Mouse (Mus musculus) B cell, adult 2 months (primary cell): ENCODE measurements around the gene Kif26b.

ENCODE experiments used
- DNase-seq, 2 experiments: peaks; one replicate each; pipeline ENCODE4 v3.0.0; 2022

The Kif26b gene

DNA sequence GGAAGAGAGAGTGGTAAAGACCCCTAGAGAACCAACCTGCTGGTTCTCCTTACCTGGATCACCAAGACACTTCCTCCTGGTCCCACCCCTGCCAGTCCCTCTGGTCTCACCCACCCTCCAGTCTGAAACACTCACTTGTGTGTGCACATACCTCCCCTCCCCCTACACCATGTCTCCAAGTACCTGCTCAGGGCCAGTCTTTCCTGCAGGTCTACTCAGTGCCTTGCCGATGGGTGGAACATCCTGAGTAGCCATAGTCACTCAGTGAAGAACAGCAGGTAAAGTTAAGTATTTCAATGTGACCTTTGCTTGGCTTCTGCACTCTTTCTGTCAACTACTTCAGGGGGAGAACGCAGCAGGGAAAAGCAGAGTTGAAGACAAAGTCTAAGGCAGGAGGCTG, 268.5 kb downstream of the Kif26b start:
- no peak for DNase-seq

DNA sequence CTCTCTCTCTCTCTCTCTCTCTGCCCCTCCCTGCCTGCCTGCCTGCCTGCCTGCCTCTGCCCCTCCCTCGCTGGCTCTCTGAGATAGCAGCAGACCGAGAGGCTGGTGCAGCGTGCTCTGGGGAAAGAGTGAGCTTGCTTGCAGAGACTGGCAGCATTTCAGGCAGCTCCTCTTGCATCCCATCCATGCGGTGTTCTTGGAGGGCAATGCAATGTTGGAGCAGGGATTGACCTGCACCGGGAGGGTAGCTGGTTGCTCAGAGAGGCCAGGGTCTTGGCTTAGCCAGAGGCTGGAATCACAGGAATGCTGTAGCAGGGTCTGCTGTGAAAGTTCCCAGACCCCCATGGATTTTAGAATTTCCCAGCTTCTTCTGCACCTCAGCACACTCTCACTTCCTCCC, 269.4 kb downstream of the Kif26b start:
- DNase-seq: no peak

DNA sequence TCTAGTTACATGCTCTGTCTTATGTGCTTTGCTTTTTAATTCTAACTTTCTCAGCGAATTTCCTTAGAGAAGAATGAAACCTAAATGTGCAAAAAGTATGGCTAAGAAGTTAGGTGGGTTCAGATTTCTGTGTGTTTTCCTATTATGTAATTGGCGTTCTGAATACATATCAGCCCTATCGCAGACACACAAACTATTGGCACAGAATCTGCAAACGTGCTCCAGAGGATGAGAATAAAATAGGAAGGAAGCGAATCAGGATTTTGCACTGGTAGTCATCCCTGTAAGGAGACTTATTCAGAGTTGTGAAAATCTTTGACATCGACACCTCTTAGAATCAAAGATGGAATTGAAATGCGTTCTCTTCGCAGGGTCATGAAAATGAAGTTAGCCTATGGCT, 270.0 kb downstream of the Kif26b start:
- no peak for DNase-seq

DNA sequence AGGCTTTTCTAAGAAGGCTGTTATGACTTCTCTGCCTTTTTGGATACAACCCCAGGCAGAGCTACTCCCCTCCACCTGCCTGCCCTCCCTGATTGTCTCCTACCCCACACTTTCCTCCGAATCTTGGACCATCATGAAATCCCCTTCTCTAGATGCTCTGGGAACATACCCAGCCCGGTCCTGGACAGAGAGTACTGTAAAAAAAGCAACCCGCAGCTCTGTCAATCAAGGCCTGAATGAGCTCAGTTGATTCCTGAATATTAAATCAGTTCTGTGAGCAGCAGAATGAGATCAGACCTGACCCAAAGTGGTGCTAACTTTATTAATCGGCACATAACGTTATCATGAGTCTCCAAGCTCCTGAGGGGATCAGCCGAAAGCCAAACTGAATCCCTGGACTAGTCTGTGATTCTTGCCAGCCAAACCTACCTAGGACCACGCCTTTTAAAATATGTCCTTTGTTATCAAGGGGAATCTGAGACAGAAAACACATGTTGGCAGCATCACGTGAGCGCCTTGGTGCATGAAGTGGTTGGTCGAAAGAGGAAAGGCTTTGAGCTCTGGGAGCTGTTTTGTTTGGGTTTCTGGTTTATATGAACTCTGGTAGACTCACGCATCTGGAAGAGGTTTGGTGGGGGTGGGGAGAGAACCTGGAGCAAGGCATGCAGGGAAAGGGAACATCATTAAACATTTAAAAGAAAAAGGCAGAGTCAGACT, 271.1 kb downstream of the Kif26b start:
- no peak for DNase-seq

DNA sequence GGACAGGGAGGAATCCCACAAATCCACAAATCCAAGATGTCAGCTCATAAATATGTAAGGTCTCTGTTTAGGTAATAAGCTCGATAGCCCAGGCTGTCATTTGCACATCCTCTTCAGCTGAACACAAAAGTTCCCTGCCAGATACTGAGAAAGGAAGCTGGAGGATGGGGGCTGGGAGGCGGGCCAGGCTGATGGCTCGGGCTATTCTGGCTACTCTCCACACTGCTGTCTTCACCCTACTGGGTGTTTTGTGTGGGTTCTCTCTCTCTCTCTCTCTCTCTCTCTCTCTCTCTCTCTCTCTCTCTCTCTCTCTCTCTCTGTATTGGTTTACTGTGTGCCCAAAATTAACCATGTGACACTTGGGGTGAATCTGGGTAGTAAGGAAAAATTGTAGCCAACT, 274.2 kb downstream of the Kif26b start:
- no peak for DNase-seq

DNA sequence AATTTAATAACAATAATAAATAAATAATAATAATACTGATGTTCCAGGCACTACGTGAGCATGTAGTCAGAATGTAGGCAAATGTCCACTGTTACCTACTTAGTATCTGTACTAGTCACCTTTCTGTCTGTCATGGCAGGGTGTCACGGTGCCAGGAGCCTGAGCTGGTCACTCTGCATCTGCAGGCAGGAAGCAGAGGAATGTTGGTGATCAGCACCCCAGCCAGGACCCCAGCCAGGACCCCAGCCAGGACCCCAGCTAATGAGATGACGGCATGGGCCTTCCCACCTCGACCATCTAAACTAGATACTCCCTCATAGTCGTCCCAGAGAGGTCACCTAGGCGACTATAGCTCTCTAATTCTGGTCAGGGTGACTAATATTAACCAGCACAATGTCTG, 288.6 kb downstream of the Kif26b start:
- DNase-seq: no peak

DNA sequence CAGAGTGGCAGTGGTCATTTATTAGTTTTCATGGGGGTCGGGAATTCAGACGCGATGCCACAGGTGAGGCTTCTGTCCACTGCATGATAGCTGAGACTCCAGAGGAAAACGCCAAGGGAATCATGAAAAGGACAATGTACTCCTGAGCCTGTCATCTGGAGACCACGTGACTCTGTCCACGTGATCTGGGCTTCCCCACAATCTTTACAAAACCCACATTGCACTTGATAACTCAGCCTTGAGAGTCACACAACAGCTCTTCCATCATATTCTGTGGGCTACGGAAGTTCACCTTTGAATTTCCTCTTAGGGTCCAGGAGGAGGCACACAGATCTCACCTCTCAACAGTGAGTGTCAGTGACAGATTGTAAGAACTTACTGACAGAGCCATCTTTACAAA, 290.1 kb downstream of the Kif26b start:
- DNase-seq: no peak

DNA sequence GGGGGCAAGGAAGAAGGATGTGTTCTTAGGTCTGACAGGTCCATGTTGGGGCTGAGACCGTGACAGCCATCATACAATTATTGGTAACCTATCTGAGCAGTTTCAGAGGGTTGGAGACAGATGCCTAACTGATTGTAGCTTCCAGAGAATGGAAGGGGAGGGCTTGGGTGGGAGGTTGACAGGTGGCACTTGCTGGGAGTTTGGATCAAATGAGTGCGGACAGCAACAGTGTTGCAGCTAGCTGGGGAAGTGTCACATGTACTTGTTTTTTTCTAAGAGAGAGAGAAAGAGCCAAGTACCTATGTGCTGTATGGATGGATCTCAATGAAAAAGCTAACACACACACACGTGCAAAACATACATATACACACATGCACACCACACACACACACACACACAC, 291.2 kb downstream of the Kif26b start:
- DNase-seq: no peak

DNA sequence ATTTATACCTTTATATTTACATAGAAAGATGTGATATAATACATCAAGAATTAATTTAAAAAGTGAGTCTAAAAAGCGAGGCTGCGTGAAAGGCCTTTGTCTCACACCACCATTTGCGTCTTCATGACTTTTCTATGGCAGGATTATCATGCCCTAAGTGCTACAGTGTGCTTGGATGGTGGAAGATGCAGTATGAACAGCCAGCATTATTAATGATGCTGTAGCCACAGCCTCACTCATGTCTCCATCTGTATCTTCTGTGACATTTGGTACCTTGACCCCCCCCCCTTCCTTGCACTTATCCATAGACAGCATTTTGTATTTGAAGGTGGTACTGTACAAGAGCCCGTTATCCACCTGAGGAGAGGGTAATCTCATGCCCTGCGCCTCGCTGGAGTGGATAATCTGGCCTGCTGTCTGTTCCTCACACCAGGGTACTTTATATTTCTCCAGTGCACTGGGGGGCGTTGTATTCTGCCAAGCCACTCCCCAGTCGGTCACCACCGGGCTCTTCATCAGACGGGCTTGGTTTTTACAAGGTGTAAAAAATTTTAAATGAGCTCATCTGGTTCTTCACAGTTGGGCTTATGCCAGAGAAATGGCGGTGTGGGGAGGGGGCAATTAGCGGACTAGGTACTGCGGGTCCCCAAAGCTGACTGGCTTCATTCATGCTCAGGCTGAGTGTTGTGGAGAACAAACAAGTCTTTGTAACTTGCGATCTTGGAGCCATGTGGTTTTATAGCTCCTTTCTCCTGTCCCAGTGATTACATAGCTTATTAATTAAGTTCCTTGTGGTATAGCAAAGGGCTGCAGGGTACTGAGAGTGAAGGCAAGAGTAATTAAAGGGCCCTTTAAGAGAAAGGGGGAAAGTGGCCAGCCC, 291.9 kb downstream of the Kif26b start:
- no peak for DNase-seq

DNA sequence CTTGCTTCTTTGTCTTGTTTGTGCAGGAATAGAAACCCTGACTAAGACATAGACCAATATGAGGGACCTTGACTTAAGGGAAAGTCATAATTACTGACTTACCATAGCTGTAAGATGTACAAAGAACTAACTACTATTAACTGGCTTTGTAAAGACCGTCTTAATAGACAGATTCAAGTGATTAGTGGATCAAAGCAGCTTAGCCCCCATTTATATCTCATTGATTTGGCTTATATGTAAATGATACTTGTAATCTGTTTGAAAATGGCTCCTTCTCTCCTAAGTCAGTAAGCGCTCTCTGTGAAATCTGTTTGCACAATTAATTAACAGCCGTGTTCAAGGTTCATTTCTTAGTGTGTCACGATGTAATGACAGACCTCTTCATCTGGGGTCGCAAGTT, 295.9 kb downstream of the Kif26b start:
- DNase-seq: no peak

DNA sequence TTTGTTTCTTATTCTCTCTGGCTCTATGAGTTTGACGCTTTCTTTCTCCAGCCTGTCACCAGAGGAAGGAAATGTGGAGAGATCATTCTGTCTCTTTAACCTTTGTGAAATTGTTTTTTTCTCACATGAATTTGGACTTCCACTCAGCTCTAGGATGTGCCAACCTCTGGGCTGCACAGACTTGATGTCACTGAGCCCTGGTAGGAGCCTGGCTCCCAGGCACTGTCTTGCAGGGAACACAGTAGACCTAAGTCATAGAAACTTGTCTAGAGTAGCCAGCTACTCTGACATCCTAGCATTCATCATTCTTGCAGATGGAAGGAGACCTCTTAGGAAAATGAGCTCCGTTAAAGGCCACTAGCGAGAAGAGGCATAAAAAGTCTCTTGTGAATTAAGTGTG, 298.3 kb downstream of the Kif26b start:
- no peak for DNase-seq

DNA sequence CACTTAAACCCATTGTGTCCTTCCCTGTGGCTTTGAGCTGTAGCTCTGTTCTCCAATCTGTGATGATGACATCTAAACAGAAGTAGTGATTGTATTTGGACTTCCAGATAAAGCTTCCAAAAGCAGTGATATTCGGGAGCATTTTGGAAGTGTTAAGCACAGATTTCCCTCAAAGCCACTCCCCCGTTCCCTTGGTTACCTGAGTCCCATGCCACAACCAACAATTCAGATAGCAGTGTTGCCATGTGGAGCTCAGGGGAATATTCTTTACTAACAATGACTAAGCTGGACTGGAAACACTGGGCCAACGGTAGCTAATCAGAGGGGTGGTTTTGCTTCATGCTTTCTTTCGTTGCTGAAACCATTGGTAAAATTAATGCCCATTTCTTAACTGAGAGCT, 300.5 kb downstream of the Kif26b start:
- DNase-seq: no peak

DNA sequence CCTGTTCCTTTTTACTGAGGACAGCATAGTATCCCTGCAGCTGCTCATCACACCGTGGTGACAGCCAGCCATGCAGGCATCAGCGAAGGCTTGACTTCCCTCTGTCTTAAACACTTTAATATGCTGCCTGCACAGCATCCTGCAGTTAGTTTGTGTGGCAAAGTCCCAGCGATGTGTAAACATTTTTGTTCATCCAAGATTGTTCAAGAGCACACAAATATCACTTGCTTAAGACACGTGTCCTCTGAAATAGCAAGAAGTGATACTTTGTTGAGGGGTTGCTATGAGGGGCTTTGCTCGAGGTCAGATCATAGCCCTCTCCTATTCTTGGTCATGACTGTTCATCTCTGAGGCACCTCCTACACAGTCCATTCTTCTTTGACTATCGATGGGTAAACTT, 303.6 kb downstream of the Kif26b start:
- no peak for DNase-seq

DNA sequence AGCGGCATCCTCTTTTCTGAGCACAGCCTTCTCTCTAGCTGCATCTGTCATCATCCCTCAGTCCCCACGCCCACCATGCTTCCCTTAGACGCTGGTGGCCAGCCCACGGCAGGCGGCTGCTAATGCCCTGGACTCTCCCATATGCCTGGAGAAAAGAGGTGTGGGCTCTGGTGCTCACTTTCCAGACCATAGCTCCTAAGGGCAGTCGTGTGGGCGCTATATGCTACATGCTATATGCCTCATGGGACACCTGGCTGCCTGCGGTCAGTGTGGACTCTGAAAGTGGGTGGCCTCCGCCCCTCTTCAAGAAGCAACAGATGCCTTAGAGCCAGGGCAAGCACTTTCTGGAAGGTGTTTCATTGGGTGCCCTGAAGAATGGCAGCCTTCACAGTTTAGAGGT, 306.9 kb downstream of the Kif26b start:
- no peak for DNase-seq

DNA sequence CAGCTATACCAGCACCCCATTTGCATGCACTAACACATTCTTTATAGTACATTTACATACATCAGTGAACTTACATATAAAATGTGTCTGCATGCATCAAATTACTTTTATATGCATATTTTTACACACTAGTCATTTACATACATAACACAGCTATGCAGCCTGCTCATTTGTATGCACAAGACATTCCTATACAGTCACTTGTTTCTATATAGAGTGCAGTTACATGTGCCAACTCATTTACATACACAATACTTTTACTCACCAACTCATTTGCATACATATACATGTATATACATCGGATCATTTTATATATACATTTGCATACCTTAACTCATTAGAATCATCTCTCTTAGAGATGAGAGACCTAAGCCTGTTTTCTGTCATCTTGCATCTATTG, 308.1 kb downstream of the Kif26b start:
- DNase-seq: no peak

DNA sequence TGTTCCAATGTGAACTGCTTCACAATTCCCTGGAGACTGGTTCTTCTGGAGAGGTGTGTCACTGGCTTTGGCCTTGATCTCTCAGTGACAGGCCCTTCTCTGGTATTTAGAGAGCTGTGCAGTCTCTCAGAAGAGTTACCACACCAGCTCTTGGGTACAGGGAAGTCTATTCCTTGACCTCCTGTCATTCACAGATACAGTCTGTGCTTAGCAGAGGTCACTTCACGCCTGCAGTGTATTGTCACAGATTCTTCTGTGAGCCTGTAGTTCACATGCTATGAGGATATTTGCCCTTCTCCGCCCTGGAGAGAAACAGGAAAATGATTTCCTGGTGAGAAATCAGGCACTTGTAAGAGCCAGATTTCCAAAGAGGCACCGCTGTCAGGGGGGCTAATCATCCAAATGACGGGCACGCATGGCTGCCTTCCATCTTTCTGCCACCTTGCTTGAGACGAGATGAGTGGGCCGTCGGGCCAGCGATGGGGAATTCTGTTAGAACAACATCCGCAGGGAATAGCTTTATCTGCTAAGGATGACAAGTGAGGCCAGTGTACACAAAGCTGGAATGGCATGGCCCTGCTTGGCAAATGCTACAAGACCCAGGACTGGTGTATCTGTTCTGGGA, 309.9 kb downstream of the Kif26b start:
- no peak for DNase-seq

DNA sequence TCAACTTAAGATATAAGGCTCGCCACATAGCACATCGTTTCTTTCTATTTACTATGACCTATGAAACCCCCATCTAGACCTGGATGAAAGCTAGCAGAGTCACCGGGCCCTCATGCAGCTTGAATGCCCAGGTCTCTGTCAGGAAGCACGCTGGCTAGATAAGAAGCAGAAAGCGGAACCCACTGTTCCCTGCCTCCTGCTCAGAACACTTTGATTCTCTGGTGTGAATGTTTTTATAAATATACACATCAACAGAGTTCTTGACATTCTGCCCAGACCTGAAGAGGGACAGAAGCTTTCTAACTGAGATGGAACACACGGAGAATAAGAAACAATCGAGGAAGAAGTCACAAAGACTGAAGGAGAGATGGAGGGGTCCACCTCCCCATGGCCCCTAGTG, 311.4 kb downstream of the Kif26b start:
- no peak for DNase-seq

DNA sequence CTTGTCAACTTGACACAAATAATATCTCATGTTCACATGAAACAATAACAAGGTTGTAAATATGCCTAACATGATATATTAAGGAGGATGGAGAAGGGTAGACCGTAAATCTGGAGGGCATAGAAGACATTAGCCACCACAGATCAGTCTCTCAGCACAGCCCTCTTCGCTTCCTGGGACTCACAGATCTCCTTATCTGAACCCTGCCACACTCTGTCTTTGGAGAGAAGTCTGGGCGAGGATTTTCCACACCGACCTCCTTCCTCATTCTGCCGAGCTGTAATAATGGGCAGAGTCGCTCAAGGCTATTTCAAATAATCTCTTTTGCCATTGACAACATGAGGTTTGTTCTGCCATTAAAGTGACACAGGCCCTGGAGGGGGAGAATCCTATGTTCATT, 315.9 kb downstream of the Kif26b start:
- no peak for DNase-seq

DNA sequence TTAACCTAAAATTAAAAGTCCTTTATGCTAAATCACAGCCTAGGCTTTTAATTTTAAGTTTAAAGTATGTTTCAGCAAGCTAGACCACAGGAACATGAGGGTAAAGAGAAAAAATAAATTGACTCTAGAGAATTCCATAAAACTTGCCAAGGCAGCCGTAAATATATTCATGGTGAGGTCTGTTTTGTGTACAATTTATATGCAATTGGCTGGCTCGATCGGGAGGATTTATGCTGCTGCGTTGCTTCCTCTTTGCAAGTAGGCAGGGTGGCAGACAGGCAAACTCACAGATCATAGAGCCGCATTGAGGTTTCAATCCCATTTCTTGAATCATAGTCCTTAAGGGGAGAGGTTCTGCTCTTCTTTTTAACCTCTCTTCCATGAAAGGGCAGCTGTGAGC, 318.6 kb downstream of the Kif26b start:
- no peak for DNase-seq

DNA sequence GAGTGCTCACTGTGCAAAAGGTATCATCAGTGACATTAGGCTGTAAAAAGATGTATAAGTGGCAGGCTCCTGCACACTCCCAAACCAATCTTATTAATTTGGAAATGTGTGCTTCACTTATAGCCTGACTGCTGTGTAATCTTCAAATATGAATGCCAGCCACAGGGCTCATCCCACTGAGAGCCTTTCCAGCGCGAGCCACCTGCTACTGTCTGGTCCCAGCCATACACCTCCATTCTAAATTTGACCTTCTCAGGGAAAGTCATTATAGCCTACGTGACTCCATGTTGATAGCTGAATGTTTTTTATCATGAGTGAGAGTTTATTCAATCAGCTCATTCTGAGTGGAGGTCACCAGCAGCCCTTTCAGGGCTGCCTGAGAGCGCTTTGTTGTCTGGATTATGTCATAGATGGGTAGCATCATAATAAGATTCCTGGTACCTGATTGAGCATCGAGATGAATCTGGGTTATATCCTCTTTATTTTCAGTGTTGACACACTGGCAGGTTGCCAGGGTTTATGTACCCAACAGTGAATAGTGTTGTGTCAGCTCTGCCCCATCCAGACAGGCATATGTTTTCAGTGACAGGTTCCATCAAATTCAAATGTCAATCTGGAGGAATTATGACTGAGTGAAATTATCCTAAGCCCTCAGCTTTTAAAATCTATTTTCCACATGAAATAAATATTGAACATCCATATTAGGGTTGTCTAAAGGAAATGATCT, 319.6 kb downstream of the Kif26b start:
- DNase-seq: no peak

DNA sequence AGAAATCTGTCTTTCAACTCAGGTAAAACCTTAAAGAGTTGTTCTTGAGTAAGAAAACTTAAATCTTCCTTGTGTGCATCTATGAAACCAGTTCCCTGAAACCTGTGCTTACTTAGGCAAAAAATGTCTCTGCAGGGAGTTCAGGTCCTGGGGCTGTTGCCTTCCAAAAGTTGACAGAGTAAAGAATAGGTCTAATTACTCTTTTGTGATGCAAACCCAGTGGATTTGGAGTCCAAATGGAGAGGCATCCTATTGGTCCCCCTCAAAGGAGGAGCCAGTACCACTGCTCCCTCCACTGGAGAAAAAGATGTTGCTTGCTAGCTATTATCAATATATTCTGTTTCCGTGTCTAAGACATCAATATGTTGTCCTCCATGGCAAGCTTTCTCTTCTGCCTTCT, 321.6 kb downstream of the Kif26b start:
- DNase-seq: no peak

DNA sequence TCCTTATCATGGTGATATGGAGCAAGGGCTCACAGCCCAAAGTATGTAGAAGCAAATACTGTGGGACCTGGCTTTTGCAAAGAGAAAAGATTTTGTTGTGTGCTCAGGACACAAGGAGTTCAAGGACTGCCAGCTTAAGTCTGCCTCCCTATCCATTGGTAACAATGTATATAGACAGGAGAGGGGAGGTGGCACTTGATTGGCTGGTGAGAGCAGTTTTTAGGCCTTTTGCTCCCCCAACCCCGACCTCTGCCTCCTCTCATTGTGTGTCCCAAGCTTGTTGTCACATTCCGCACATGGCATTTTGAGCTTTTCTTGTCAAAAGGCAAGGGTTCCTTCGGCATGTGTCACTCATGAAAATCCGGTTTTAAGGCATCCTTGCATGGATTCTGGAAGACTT, 326.0 kb downstream of the Kif26b start:
- DNase-seq: no peak

DNA sequence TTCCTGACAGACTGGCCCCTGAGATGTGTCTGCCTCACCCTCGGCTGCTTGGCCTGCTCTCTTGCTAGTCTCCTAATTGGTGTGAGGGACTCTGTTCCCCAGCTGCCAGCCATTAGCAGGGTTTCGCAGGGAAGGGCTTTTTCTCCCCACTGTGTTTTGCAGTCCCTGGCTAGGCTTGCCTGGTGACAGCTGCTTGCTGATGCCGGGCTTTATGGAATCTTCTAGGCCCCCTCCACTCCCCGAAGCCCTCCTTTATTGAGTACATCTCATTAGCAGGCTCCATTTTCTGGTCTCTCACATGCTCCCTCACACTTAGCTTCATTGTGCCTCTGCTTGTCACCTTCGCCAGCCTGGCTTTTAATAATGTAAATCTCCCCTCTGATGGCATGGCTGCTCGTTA, 327.0 kb downstream of the Kif26b start:
- no peak for DNase-seq
